Mouse (Mus musculus): ENCODE measurements around the gene Hist2h3c2.
"Not testable (repeated sequence)": the region's sequence is repeated elsewhere in the genome, so short reads cannot be mapped to it uniquely, and the experiment has no call there.

Hist2h3c2 gene

DNA sequence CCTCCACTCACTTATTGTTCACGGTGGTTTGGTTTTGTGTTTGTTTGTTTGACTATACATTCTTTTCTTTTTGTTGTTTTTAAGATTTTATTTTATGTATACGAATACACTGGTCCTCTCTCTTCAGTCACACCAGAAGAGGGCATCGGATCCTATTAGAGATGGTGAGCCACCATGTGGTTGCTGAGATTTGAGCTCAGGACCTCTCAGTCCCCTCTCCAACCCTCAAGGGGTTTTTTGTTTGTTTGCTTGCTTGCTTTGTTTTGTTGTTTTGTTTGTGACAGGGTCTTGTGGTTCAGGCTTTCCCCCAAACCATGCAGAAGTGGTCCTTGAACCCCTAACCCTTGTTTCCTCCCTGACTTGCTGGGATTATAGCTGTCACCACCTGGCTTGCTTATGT is 22.7 kb upstream of the Hist2h3c2 start:
- DNase-seq (ENCODE audit: low read depth, low spot score): no peak

DNA sequence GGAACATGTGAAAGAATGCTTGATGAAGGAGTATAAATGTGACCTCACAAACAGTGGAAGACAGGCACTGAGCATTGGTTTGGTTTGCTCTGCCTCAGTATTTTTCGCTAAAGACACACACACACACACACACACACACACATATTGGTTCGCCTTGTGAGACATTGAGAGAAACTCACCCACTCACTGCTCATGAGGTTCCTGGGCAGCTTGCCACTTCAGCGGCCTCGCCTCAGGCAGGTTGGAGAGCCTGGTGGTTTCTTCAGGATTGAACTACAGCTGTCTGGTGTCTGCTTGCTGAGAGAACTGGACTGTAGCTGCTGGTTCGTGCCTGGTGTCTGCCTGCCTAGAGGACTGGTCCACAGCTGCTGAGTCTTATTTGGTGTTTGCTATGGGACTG is 21.3 kb upstream of the Hist2h3c2 start:
- DNase-seq (ENCODE audit: low read depth, low spot score): no peak

DNA sequence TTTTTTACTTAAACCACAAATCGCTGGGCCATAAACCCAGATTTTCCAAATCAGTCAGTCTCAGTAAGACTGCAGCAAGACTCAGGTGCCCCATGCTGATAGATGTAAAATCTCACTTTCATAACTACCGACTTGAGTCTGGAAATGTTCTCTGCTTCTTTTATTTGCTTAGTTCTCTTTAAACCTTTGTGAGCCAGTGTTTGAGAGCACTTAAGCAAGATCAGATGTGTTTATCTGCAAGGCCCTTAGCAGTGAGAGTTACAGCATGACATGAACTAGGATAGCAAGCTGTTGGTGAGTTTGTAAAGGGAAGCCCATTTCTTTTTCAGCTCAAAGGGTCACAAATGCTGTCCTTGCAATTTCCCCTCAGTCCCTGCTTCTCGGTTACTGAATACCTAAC is 18.3 kb upstream of the Hist2h3c2 start:
- no peak for DNase-seq (ENCODE audit: low read depth, low spot score)

DNA sequence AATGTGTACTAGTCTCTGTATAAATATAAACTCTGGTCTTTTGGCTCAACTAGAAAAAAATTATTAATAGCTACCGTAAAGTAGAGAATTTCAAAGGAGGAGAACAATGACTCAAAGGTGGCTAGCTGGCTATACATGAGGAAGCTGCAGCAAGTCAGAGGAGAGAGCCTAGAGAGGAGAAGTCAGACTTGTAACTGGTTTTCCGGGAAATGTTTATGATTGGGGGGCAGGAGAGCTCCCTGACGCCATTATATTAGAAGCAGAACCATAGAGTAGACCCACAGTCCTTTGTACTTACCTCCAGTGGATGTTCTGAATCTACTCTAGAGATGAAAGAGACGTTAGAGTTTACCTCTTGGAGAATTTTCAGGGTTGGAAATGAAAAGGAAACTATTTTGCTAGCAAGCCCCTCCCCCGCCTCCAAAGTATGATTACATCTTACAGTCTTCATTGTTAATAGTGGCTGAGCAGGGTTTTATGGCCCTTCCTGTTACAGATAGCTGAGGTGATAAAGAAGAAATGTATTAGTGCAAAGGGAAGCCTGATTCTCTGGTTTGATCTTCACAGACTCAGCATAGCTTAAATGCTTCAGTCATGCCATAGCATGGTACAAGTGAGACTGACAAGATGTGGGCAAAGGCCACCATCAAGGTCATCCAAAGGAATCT is 17.1 kb upstream of the Hist2h3c2 start:
- DNase-seq (ENCODE audit: low read depth, low spot score): no peak

DNA sequence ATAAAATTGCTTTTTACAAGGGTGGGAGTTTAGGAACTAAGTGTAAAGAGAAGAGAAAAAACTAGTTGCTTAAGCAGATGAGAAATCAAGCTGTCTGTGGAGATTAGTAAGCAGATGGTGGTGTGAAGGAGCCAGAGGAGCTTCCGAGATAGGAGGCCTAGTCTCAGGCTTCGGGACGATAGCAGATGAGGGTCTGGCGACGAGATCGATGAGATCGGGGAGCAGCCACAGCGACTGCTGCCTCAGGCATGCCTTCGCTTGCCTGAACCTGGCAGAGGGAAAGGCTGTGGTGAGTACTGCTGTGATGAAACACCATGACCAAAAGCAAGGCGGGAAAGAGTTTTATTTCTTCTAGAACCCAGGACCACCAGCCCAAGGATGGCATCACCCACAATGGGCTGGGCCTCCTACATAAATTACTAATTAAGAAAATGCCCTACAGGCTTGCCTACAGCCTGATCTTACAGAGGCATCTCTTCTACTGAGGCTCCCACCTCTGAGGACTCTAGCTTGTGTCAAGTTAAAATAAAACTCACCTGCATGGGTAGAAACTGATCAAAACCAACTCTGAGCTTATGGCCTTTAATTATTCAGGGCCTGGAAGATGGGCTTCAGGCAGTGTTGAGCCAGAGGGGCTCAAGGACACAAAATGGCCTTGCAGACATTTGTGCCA is 15.9 kb upstream of the Hist2h3c2 start:
- DNase-seq (ENCODE audit: low read depth, low spot score): peak; percentile 52

DNA sequence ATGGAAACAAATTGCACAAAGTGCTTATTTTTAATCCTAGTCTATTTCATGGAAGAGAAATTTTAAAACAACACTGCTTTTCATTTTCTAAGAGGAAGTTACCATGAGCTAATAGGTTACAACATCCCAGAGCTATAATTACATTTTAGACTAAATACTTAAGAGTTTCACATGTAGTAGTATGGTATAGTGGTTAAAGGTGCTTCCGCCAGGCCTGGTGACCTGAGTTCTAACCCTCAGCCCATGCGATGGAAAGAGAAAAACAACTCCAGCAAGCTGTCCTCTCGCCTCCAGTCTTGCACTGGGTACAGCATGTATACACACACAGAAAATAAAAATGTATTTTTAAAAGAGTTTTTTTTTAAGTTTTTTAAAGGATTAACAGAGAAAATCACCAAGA is 12.9 kb upstream of the Hist2h3c2 start:
- DNase-seq (ENCODE audit: low read depth, low spot score): no peak

DNA sequence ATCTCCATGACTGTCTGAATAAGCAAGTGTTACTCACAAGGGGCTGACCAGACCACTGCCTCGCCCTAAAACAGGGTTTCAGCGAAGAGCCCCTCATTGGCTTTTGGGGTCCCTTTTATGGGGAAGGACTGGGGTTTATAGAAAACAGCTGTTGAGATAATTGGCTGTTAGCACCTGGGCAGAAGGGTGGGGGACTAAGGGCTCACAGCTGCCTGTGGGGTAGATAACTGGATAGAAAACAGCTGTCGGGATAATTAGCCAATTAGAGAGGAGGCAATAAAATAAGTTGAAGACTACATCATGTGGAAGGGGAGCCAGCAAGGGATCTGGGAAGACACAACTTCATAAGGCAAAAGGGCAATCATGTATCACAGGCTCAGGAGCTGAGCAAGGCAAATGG is 12.0 kb upstream of the Hist2h3c2 start:
- DNase-seq (ENCODE audit: low read depth, low spot score): peak; percentile 64

DNA sequence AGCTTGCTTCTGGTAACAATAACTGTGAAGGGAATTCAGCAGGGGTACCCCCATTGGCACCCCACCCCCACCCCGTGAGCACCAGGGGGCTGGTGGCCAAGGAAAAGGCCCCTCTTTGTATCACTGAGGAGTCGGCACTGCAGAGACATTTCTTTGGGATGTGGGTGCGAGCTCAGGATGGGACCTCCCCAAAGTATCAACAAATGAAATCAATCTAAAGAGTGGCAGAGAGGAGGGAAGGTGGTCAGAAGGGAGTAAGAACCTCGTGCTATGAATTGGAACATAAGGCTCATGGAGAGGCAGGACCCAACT is 10.1 kb upstream of the Hist2h3c2 start:
- DNase-seq (ENCODE audit: low read depth, low spot score): no peak

DNA sequence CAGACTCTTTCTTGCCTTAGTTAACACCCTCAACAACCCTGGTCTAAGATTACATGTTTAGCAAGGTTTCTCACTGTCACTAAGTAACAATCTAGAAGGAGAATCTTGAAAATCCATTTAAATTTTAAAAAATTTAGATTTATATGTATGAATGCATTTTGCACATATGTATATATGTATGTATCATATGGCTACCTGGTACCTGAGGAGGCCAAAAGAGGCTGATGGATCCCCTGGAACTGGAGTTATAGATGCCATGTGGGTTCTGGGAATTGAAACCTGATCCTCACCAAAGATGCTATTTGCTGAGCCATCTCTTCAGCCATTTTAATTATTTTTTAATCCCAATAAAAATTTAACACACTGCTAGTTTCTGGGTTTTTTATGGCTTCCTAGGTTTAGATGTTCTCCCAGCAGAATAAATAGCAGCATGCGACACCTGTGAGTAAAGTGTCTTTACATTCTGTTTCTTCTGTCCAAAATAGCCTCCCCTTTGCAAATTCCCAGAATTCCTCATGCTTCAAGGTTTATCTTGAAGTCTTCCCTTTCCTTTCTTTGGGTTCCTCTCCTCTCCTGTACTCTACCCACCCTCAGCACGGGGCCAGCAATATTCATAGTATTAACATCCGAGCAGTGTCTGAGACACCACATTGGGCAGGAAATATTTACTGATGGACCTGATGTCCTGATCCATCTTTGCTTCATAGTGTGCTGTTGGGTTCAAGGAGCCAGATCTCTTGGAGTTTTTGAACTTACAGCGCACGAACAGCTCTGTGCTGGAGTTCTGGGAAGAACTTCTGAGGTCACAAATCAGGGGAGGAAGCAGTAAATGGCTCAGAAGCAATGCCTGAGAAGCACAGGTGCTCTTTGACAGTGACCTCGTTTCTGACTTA is 9.5 kb upstream of the Hist2h3c2 start:
- DNase-seq (ENCODE audit: low read depth, low spot score): no peak

DNA sequence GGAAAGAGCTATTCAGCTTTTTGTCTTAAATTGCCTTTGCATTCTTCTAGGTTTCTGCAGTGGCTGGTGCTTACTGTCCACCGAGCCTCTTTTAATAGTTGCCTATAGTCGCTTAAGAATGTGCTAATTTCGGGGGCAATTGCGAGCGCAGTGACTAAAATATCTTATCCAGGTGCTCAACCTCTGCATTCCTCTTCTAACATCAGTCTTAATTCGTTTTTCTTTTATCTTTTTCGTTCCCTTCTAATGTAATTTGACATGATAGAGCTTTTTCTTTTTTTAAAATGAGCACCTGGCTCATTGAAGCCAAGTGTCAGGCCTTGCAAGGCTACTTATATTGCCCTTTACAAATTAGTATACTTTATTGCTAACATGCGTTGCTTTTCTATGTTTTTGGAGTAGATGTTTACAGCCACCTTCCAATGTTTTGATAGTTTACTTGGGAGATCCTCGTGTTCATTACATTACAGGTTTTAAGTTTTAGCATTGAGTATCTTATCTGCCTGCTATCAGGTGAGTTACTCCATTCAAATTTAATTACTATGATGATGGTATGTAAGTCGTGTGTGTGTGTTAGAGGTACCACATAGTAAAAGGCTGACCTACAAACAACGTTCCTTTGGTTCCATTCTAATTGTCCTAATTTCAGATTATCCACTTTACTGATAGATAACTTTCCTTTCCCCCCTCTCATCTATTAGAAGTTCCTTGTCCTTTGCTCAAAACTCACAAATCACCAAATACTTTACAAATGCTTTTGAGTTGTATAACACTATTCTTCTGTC is 8.6 kb upstream of the Hist2h3c2 start:
- DNase-seq (ENCODE audit: low read depth, low spot score): no peak

DNA sequence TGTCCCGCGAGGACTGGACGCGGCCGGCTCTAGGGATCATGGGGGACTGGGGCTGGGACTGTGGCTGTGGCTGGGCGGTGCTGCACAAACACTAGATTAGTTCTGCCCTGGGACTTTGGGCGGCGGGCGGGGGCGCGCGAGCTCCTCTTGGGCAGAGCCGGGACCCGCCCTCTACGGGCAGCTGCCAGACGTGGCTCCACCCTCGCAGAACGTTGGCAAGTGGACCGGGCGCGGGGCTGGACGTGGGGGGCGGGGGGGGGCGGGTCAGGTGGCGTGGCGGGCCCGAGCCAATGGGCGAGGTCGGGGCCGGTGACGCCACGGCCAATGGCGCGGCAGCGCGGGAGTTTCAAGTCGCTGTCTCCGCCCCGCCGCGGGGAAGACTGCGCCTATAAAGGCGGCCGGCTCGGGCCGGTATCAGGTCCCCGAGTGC is 7.5 kb upstream of the Hist2h3c2 start, which contains the start of gene Hist2h3c1:
Gene Hist2h3c1, plus strand, starts transcription at position 259 of the 430 bp plus-strand sequence.
- DNase-seq (ENCODE audit: low read depth, low spot score): not testable (repeated sequence)

DNA sequence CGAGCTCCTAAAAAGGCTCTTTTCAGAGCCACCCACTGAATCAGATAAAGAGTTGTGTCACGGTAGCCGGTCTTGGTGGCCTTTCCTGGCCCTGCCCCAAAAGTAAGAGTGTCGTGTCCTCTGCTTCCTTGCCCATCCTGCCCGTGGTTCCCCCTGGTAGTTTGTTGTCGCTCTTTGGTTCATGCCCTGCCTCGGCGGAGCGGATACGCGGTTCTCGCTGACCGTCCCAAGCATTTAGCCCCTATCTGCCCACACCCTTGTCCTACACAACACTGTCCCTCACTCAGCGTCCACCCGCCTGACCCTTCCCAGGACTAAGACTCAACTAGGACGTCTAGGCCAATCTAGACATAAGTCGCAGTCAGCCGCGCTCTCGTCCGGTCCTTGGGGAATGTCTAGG is 7.1 kb upstream of the Hist2h3c2 start:
- not testable (repeated sequence) for DNase-seq (ENCODE audit: low read depth, low spot score)

DNA sequence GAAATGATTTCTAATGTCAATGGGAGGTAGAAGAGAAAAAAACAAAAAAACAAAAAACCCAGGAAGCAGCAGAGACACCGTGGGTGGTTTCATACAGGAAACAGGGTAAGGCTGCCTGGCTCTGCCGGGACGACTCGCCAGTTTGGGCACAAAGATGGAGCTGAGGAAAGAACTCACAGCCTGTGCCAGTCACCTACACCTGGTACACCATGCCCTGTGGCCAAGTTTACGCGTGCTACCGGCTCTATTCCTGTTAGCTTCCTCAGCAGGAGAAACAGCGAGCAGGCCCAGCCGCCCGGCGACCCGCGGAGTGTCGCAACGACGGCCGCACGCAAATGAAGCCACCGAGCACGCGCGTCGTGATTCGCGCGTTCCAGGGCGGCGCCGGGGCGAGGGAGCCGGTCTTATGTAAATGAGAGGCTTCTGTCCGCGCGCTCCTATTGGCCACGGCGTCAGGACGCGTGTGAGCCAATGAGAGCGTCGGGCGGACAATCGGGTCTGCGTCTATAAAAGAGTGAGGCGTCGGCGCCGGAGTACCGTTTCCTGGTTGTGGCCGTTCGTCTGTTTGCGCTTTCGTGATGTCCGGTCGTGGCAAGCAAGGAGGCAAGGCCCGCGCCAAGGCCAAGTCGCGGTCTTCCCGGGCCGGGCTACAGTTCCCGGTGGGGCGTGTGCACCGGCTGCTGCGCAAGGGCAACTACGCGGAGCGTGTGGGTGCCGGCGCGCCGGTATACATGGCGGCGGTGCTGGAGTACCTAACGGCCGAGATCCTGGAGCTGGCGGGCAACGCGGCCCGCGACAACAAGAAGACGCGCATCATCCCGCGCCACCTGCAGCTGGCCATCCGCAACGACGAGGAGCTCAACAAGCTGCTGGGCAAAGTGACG is 6.3 kb upstream of the Hist2h3c2 start, which contains the start of gene Hist2h2aa1:
Gene Hist2h2aa1, plus strand, starts transcription at position 495 of the 884 bp plus-strand sequence.
- peak; percentile 76 for DNase-seq (ENCODE audit: low read depth, low spot score)

DNA sequence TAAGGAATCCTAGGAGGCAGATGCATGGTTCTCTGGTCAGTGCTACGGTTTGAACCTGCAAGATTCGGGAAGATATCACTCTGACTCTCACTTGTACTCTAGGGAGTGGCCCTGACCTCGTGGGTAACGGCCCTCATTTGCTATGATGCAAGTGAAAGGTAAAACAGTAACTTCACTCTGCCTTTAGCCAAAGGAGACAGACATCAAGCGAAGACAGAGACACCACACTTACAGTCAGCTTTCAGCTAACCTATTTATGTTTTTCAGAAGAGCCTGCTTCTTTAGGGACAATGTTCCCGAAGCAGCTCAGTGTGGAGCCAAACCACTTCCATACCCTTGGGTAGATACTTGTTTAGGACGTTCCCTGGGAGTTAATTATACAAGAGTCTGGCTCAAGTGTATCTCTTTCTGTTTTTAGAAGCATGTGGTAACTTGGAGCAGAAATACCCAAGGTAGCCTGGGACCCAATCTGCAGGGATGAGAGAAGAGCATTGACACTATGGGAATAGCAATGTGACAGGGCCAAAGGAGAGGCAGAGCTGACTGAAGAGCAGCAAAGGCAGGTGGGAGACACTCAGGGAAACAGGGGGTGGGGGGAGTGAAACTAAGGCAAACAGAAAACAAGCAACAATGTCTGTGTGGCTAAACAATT is 5.1 kb upstream of the Hist2h3c2 start:
- DNase-seq (ENCODE audit: low read depth, low spot score): no peak

DNA sequence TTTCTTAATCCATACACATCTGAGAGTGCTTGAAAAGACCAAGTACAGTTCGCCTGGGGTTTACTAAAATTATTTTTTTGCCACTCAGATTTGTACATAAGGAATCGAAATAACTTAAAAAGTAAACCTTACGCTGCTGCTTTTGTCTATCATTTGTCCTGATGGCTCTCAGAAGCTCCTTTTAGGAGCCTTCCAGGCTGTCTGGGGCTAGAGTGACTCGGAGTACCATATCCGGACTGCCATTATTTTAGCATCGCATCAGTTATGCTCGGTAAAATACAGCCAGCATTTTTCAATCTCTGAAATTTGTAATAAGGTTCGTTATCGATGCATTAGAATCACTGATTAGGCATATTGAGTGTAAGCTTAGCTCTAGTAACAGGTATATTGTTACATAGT is 1.9 kb upstream of the Hist2h3c2 start:
- DNase-seq (ENCODE audit: low read depth, low spot score): no peak

DNA sequence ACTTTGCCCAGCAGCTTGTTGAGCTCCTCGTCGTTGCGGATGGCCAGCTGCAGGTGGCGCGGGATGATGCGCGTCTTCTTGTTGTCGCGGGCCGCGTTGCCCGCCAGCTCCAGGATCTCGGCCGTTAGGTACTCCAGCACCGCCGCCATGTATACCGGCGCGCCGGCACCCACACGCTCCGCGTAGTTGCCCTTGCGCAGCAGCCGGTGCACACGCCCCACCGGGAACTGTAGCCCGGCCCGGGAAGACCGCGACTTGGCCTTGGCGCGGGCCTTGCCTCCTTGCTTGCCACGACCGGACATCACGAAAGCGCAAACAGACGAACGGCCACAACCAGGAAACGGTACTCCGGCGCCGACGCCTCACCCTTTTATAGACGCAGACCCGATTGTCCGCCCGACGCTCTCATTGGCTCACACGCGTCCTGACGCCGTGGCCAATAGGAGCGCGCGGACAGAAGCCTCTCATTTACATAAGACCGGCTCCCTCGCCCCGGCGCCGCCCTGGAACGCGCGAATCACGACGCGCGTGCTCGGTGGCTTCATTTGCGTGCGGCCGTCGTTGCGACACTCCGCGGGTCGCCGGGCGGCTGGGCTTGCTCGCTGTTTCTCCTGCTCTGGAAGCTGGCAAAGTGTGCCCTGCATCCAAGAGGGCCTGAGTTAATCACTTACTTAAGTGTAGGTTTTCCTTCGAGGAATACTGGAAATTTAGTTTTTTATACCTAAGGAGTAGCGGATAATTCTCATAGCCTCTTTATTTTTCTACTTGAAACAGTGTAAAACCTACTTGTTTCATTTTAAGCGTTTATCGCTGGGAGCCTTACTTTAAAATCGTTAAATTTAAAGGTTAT is 1.2 kb upstream of the Hist2h3c2 start, which contains the start of gene Hist2h2aa2:
Gene Hist2h2aa2, minus strand, starts transcription at position 328 of the 850 bp plus-strand sequence.
- peak; percentile 57 for DNase-seq (ENCODE audit: low read depth, low spot score)

DNA sequence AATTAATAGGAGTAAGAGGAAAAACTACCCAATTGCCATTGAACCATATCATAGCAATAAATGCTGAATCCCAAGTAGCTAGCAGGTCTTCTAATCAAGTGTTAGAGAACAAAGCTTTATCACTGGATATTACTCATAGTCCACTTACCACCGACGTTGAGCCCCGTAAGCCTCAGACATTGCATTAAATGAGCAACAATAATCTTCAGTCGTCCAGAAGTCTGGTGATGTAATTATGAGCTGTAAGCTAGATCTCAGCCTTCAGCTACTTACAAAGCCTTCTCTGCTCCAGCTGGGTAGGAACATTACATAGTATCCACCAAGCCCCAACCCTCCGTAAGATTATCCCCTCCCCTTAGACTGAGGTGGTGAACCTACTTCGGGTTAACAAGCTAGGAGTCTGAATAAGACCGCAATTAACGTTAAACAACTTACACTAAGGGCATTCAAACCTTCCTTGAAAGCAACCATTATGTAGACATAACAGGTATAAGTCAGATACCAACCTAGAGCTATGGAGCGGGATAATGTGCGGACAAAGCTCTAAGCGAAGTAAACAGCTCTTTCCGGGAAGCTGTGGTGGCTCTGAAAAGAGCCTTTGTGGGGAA is 919 bp downstream of the Hist2h3c2 start:
- peak; percentile 55 for DNase-seq (ENCODE audit: low read depth, low spot score)

DNA sequence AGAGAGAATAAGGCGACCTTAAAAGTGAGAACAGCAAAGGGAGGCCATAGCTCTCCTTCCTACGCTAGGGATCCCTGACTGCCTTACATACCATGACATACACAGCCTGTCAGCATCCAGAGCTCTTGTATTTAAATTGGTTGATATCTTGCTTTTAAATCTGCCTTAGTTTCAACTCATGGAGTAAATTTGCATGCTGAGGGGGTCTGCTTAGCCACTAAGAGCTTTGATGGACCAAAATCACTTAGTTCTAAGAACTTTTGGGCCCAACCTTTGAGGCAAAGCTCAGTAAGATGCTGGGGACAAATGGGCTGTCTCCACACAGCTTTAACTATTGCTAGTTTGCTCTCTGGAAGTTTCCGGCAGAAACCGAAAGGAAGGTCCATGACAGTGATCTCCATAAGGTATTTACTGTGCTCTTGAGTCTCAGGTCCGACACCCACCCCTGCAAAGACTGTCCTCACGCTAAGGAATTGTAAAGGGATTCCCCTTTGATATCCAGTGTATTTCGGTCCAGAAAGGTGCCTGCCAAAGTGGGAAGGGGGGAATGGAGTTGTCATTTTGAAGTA is 1.5 kb downstream of the Hist2h3c2 start:
- DNase-seq (ENCODE audit: low read depth, low spot score): peak; percentile 41

Measured in forelimb bud, embryonic 11.5 days (tissue).